Mouse (Mus musculus) neural tube, embryonic 11.5 days (tissue): ENCODE results near the gene BC051665. TPM values are rescaled to one million over a fixed set of nuclear protein-coding genes. Genes with fewer than 3 reads are reported as not detected.

Experiments used
- ATAC-seq: fragments of 200-750 bp; cut with Nextera tagmentation; 2 replicates; pipeline ENCODE4 v1.8.0; 2017; ENCODE audit warnings: moderate number of reproducible peaks, mild to moderate bottlenecking, moderate TSS enrichment, moderate library complexity; ENCODE audit not compliant: insufficient read depth, low FRiP score, low TSS enrichment
- DNase-seq: peaks from one replicate; pipeline ENCODE4 v3.0.0-alpha.2; 2015; ENCODE audit warnings: low spot score
- H3K27ac ChIP-seq: fragments of 300-500 bp; sonication (generic); 2 replicates; pipeline ENCODE4 v1.5.1; 2014; ENCODE audit warnings: low read depth, mild to moderate bottlenecking, low read length
- H3K27me3 ChIP-seq: fragments of 300-500 bp; sonication (generic); 2 replicates; pipeline ENCODE4 v1.6.1; 2014; ENCODE audit warnings: mild to moderate bottlenecking, low read length, mixed read lengths; ENCODE audit not compliant: control insufficient read depth, insufficient read depth
- H3K36me3 ChIP-seq: fragments of 300-500 bp; sonication (generic); 2 replicates; pipeline ENCODE4 v1.6.1; 2014; ENCODE audit warnings: mild to moderate bottlenecking, low read length, moderate library complexity, mixed read lengths; ENCODE audit not compliant: control insufficient read depth, insufficient read depth
- H3K4me1 ChIP-seq: fragments of 300-500 bp; sonication (generic); 2 replicates; pipeline ENCODE4 v1.6.1; 2014; ENCODE audit warnings: low read length, mixed read lengths; ENCODE audit not compliant: control insufficient read depth, insufficient read depth
- H3K4me2 ChIP-seq: fragments of 300-500 bp; sonication (generic); 2 replicates; pipeline ENCODE4 v1.6.1; 2014; ENCODE audit warnings: low read depth, mild to moderate bottlenecking, moderate library complexity
- H3K4me3 ChIP-seq: fragments of 300-500 bp; sonication (generic); 2 replicates; pipeline ENCODE4 v1.5.1; 2014; ENCODE audit warnings: low read depth, low read length
- H3K9ac ChIP-seq: fragments of 300-500 bp; sonication (generic); 2 replicates; pipeline ENCODE4 v1.6.1; 2014; ENCODE audit warnings: mild to moderate bottlenecking, low read length
- H3K9me3 ChIP-seq: fragments of 300-500 bp; sonication (generic); 2 replicates; pipeline ENCODE4 v1.6.1; 2016; ENCODE audit warnings: low read length; ENCODE audit not compliant: control insufficient read depth
- WGBS: fragments of 180-500 bp; shearing (Covaris S2); extraction: QIAGEN DNeasy Blood & Tissue Kit; methylation state at CpG from one replicate; pipeline ENCODE4 v1.1.7; 2014; 5-methylcytosine and 5-hydroxymethylcytosine counted together
- polyA plus RNA-seq: library from polyadenylated mRNA; unstranded; fragments of >200 nt; fragmentation: Nextera tagmentation; extraction: Ambion mirVana; gene quantifications from 2 replicates; pipeline ENCODE4 v1.2.1, GENCODE M21; 2014

BC051665 gene
- polyA plus RNA-seq, 1 experiment from 2014 or later: not detected

GRCm38 (mm10) chr13:60748556-60748955 is 37.6 kb downstream of the BC051665 start:
- WGBS: 89% methylated on average over 2 of the region's 2 CpGs
- ATAC-seq (no peak), DNase-seq (peak; percentile 30)
- no peaks in the 10 kb centered on the region for H3K4me1 ChIP-seq
- no peak overlapping the region for H3K4me2 ChIP-seq
- no peaks in the 10 kb centered on the region for H3K27me3 ChIP-seq
- no peaks in the 10 kb centered on the region for H3K9me3 ChIP-seq
- no peak overlapping the region for H3K27ac ChIP-seq
- no peak overlapping the region for H3K4me3 ChIP-seq
- no peak overlapping the region for H3K9ac ChIP-seq
- H3K36me3 ChIP-seq: peaks cover 3% of the 10 kb centered on the region

DNA sequence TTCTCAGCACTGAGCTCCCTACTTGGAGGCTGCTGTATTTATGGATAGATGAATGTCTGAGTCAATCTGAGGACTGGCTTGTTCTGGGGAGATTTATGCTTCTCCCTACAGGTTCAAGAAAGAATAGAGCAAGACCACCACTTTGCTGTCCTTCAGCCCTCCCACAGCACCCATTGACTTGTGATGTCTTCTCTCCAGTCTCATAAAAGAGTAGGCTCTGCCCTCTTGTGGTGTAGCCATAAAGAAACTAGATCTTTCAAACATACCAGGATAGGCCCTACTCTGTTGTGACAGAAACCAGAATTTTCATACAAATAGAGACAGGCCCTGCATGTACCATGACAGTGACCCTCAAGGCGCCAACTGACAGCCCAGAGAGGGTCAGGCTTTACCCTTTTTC is 39.0 kb downstream of the BC051665 start:
- DNase-seq: no peak
- Histone ChIP-seq H3K27me3 (no peaks in the 10 kb centered on the region), H3K4me2 (no peak overlapping the region), H3K4me1 (no peaks in the 10 kb centered on the region), H3K36me3 (peaks cover 2% of the 10 kb centered on the region), H3K27ac (no peak overlapping the region), H3K9me3 (no peaks in the 10 kb centered on the region), H3K9ac (no peak overlapping the region), H3K4me3 (no peak overlapping the region)
- no peak for ATAC-seq
- WGBS: 83% methylated on average over 1 of the region's 1 CpGs

DNA sequence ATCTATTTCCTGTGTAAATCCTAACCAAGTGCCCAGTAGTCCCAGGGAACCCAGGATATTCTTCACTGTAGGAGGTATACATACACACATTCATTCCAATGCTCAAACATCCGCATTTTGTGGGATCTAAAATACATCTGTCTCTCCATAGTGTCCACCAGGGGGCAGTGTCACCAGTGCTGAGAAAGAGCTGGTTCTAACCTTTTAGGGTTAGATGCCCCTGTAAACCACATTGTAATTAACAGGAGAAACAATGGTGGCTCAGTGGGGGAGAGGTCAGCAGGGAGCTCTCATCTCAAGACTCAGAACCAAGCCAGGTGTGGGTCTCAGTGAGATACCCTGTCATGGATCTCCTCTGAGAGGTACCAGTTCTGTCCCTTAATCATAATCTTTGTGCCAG is 39.9 kb downstream of the BC051665 start:
- no peak overlapping the region for H3K4me2 ChIP-seq
- WGBS: 56% methylated on average over 1 of the region's 1 CpGs
- no peak overlapping the region for H3K9ac ChIP-seq
- H3K4me3 ChIP-seq: no peak overlapping the region
- peak; percentile 35 for DNase-seq
- ATAC-seq: no peak
- H3K4me1 ChIP-seq: no peaks in the 10 kb centered on the region
- no peaks in the 10 kb centered on the region for H3K27me3 ChIP-seq
- H3K9me3 ChIP-seq: no peaks in the 10 kb centered on the region
- no peak overlapping the region for H3K27ac ChIP-seq
- H3K36me3 ChIP-seq: peaks cover 4% of the 10 kb centered on the region; the same call in 1 of the 2 replicates

DNA sequence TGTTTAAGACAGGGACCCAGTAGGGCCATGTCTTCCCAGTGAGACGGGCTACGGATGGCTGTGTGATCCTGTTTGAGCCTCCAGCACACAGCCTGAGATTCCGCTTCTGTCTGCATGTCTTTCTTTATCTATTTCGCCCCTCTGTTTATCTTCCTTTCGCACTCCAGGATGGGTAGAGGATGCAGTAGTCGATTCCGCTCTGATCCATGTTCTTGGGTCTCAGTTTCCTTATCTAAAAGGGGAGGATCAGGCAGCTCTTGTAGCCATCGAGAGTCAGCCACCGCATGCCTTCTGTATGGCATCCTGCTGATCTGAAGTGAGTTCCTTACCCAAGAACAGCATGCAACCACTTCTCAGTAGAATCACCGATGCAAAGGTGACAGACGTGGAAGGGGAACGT is 40.8 kb downstream of the BC051665 start:
- Histone ChIP-seq H3K4me2 (no peak overlapping the region), H3K9ac (no peak overlapping the region), H3K4me3 (no peak overlapping the region), H3K27me3 (no peaks in the 10 kb centered on the region), H3K27ac (no peak overlapping the region), H3K36me3 (peaks cover 4% of the 10 kb centered on the region; the same call in 1 of the 2 replicates), H3K9me3 (no peaks in the 10 kb centered on the region), H3K4me1 (no peaks in the 10 kb centered on the region)
- no peak for DNase-seq
- WGBS: 92% methylated on average over 12 of the region's 12 CpGs
- ATAC-seq: no peak

GRCm38 (mm10) chr13:60744736-60745135 is 41.4 kb downstream of the BC051665 start:
- DNase-seq: no peak

GRCm38 (mm10) chr13:60744078-60744460 is 42.1 kb downstream of the BC051665 start:
- Histone ChIP-seq H3K9me3 (0 out of 2 replicates have a peak, but pooled peaks cover 3% of the 10 kb centered on the region), H3K27ac (no peak overlapping the region), H3K36me3 (peaks cover 9% of the 10 kb centered on the region; the same call in 1 of the 2 replicates), H3K9ac (no peak overlapping the region), H3K4me2 (no peak overlapping the region), H3K4me1 (no peaks in the 10 kb centered on the region), H3K4me3 (no peak overlapping the region), H3K27me3 (no peaks in the 10 kb centered on the region)
- WGBS: 43% methylated on average over 7 of the region's 7 CpGs
- DNase-seq (peak; percentile 84), ATAC-seq (peak; percentile 56; the same call in 1 of the 2 replicates)

More at GRCm38 (mm10) chr13:60744736-60745135, 41.4 kb downstream of the BC051665 start:
- H3K27me3 ChIP-seq: no peaks in the 10 kb centered on the region
- 0 out of 2 replicates have a peak, but pooled peaks cover 3% of the 10 kb centered on the region for H3K9me3 ChIP-seq
- no peak overlapping the region for H3K4me3 ChIP-seq
- H3K4me1 ChIP-seq: no peaks in the 10 kb centered on the region
- no peak for ATAC-seq
- 84% methylated on average over 3 of the region's 3 CpGs for WGBS
- H3K27ac ChIP-seq: no peak overlapping the region
- peaks cover 9% of the 10 kb centered on the region; the same call in 1 of the 2 replicates for H3K36me3 ChIP-seq
- no peak overlapping the region for H3K4me2 ChIP-seq
- H3K9ac ChIP-seq: no peak overlapping the region

- Histone ChIP-seq H3K4me1 (no peaks in the 10 kb centered on the region), H3K9me3 (0 out of 2 replicates have a peak, but pooled peaks cover 3% of the 10 kb centered on the region), H3K36me3 (peaks cover 9% of the 10 kb centered on the region; the same call in 1 of the 2 replicates), H3K4me3 (no peak overlapping the region), H3K27me3 (no peaks in the 10 kb centered on the region), H3K27ac (no peak overlapping the region), H3K4me2 (no peak overlapping the region), H3K9ac (no peak overlapping the region)
- DNase-seq (no peak), ATAC-seq (no peak)
- WGBS: 79% methylated on average over 13 of the region's 13 CpGs
These were observed 42.6 kb downstream of the BC051665 start for GRCm38 (mm10) chr13:60743381-60744077.

- WGBS: 96% methylated on average over 3 of the region's 3 CpGs
- Histone ChIP-seq H3K27ac (no peak overlapping the region), H3K27me3 (no peaks in the 10 kb centered on the region), H3K36me3 (peaks cover 9% of the 10 kb centered on the region; the same call in 1 of the 2 replicates), H3K4me2 (no peak overlapping the region), H3K9ac (no peak overlapping the region), H3K4me1 (peaks cover 7% of the 10 kb centered on the region; the same call in 1 of the 2 replicates), H3K9me3 (0 out of 2 replicates have a peak, but pooled peaks cover 3% of the 10 kb centered on the region), H3K4me3 (no peak overlapping the region)
- ATAC-seq: no peak
- DNase-seq: no peak
These were observed 43.6 kb downstream of the BC051665 start for GRCm38 (mm10) chr13:60742611-60743010.

- peaks cover 7% of the 10 kb centered on the region; the same call in 1 of the 2 replicates for H3K4me1 ChIP-seq
- ATAC-seq (no peak), DNase-seq (no peak)
- 92% methylated on average over 6 of the region's 6 CpGs for WGBS
- no peak overlapping the region for H3K9ac ChIP-seq
- H3K4me2 ChIP-seq: no peak overlapping the region
- H3K27ac ChIP-seq: no peak overlapping the region
- H3K36me3 ChIP-seq: peaks cover 9% of the 10 kb centered on the region; the same call in 1 of the 2 replicates
- H3K9me3 ChIP-seq: 0 out of 2 replicates have a peak, but pooled peaks cover 3% of the 10 kb centered on the region
- H3K4me3 ChIP-seq: no peak overlapping the region
- no peaks in the 10 kb centered on the region for H3K27me3 ChIP-seq
These were observed 45.9 kb downstream of the BC051665 start for GRCm38 (mm10) chr13:60740248-60740647.
